Mouse (Mus musculus): ENCODE results near the gene Itgal. TPM values are rescaled to one million over a fixed set of nuclear protein-coding genes. Genes with fewer than 3 reads are reported as not detected.
A peak's percentile ranks its signal among the peaks of the same experiment; 100 is the strongest.
"Not testable (repeated sequence)": the region's sequence is repeated elsewhere in the genome, so short reads cannot be mapped to it uniquely, and the experiment has no call there.

Itgal gene
- total RNA-seq, 1 experiment = 2.2 TPM

DNA sequence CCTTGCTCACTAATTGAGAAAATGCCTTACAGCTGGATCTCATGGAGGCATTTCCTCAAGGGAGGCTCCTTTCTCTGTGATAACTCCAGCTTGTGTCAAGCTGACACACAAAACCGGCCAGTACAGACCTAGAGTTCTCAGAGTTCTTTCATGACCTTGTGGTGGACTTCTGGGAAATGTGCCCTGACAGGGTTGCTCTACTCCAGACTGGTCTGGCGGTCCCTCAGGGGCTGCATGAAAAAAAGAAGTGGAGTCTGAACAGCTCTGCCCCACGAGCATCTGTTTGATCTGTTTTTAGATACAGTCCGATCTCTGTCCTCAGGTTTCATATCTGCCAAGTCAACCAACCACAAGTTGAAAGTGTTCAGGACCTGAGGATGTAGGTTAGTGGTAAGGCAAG, 41.6 kb downstream of the Itgal start:
- no peak overlapping the region for H3K4me3 ChIP-seq (ENCODE audit: insufficient read depth in 1 of 2, low read depth in 1 of 2, low read length in 2 of 2, poor library complexity in 1 of 2, severe bottlenecking in 1 of 2)
- H3K4me1 ChIP-seq (ENCODE audit: control insufficient read depth in 2 of 2, insufficient read depth in 2 of 2, low read length in 2 of 2, poor library complexity in 1 of 2) = no peaks in the 10 kb centered on the region
- H3K36me3 ChIP-seq (ENCODE audit: control insufficient read depth, insufficient read depth, low read length, poor library complexity, severe bottlenecking) = no peaks in the 10 kb centered on the region
- DNase-seq (ENCODE audit: low read depth, low spot score) = no peak
- H3K9ac ChIP-seq (ENCODE audit: insufficient read depth, low read depth, low read length, poor library complexity, severe bottlenecking) = no peak overlapping the region
- TF ChIP-seq CHD2 (IDR thresholded peaks at IDR 0.05; ENCODE audit: low read depth, low read length) (no peak), HCFC1 (IDR thresholded peaks at IDR 0.05; ENCODE audit: borderline replicate concordance, insufficient read depth, low read length) (no peak), ZNF384 (IDR thresholded peaks at IDR 0.05; ENCODE audit: low read depth, low read length) (no peak), MAFK (IDR thresholded peaks at IDR 0.05; ENCODE audit: insufficient read depth, low read depth, low read length) (no peak), ZC3H11A (IDR thresholded peaks at IDR 0.05; ENCODE audit: borderline replicate concordance, low read depth, low read length) (no peak)
- H3K9me3 ChIP-seq (ENCODE audit: control insufficient read depth, insufficient read depth, low read depth, low read length) = no peaks in the 10 kb centered on the region
- in situ Hi-C loops (cut with MboI; ENCODE audit: low sequenced_read_pairs in 2 of 2, unreplicated experiment in 2 of 2) = no loop called here
- no peak overlapping the region for H3K27ac ChIP-seq (ENCODE audit: insufficient read depth, low read depth, low read length, poor library complexity, severe bottlenecking)

- Histone ChIP-seq H3K4me3 (ENCODE audit: insufficient read depth in 1 of 2, low read depth in 1 of 2, low read length in 2 of 2, poor library complexity in 1 of 2, severe bottlenecking in 1 of 2) (no peak overlapping the region), H3K9ac (ENCODE audit: insufficient read depth, low read depth, low read length, poor library complexity, severe bottlenecking) (no peak overlapping the region), H3K36me3 (ENCODE audit: control insufficient read depth, insufficient read depth, low read length, poor library complexity, severe bottlenecking) (no peaks in the 10 kb centered on the region), H3K4me1 (ENCODE audit: control insufficient read depth in 2 of 2, insufficient read depth in 2 of 2, low read length in 2 of 2, poor library complexity in 1 of 2) (peaks cover 0 to 5% of the 10 kb centered on the region in 2 experiments; a peak in 2 of 4 replicates), H3K27ac (ENCODE audit: insufficient read depth, low read depth, low read length, poor library complexity, severe bottlenecking) (no peak overlapping the region), H3K9me3 (ENCODE audit: control insufficient read depth, insufficient read depth, low read depth, low read length) (no peaks in the 10 kb centered on the region)
- in situ Hi-C loops (cut with MboI; ENCODE audit: low sequenced_read_pairs in 2 of 2, unreplicated experiment in 2 of 2) = no loop called here
- TF ChIP-seq HCFC1 (IDR thresholded peaks at IDR 0.05; ENCODE audit: borderline replicate concordance, insufficient read depth, low read length) (no peak), ZNF384 (IDR thresholded peaks at IDR 0.05; ENCODE audit: low read depth, low read length) (no peak), MAFK (IDR thresholded peaks at IDR 0.05; ENCODE audit: insufficient read depth, low read depth, low read length) (no peak), CHD2 (IDR thresholded peaks at IDR 0.05; ENCODE audit: low read depth, low read length) (no peak), ZC3H11A (IDR thresholded peaks at IDR 0.05; ENCODE audit: borderline replicate concordance, low read depth, low read length) (no peak)
- no peak for DNase-seq (ENCODE audit: low read depth, low spot score)
These were observed 45.3 kb downstream of the Itgal start for GRCm38 (mm10) chr7:127341356-127341755.

- H3K4me1 ChIP-seq (ENCODE audit: control insufficient read depth in 2 of 2, insufficient read depth in 2 of 2, low read length in 2 of 2, poor library complexity in 1 of 2); in situ Hi-C loops (cut with MboI; ENCODE audit: low sequenced_read_pairs in 2 of 2, unreplicated experiment in 2 of 2); H3K36me3 ChIP-seq (ENCODE audit: control insufficient read depth, insufficient read depth, low read length, poor library complexity, severe bottlenecking); H3K27ac ChIP-seq (ENCODE audit: insufficient read depth, low read depth, low read length, poor library complexity, severe bottlenecking); H3K9ac ChIP-seq (ENCODE audit: insufficient read depth, low read depth, low read length, poor library complexity, severe bottlenecking); H3K9me3 ChIP-seq (ENCODE audit: control insufficient read depth, insufficient read depth, low read depth, low read length); DNase-seq (ENCODE audit: low read depth, low spot score); H3K4me3 ChIP-seq (ENCODE audit: insufficient read depth in 1 of 2, low read depth in 1 of 2, low read length in 2 of 2, poor library complexity in 1 of 2, severe bottlenecking in 1 of 2): not testable (repeated sequence)
These were observed 45.8 kb downstream of the Itgal start for GRCm38 (mm10) chr7:127341861-127342260.

GRCm38 (mm10) chr7:127342332-127342731, 46.3 kb downstream of the Itgal start:
- no peak overlapping the region for H3K4me3 ChIP-seq (ENCODE audit: insufficient read depth in 1 of 2, low read depth in 1 of 2, low read length in 2 of 2, poor library complexity in 1 of 2, severe bottlenecking in 1 of 2)
- H3K4me1 ChIP-seq (ENCODE audit: control insufficient read depth in 2 of 2, insufficient read depth in 2 of 2, low read length in 2 of 2, poor library complexity in 1 of 2) = peaks cover 1 to 5% of the 10 kb centered on the region in 2 experiments; a peak in 2 of 4 replicates
- TF ChIP-seq HCFC1 (IDR thresholded peaks at IDR 0.05; ENCODE audit: borderline replicate concordance, insufficient read depth, low read length) (no peak), CHD2 (IDR thresholded peaks at IDR 0.05; ENCODE audit: low read depth, low read length) (no peak), MAFK (IDR thresholded peaks at IDR 0.05; ENCODE audit: insufficient read depth, low read depth, low read length) (no peak), ZNF384 (IDR thresholded peaks at IDR 0.05; ENCODE audit: low read depth, low read length) (no peak), ZC3H11A (IDR thresholded peaks at IDR 0.05; ENCODE audit: borderline replicate concordance, low read depth, low read length) (no peak)
- no peak for DNase-seq (ENCODE audit: low read depth, low spot score)
- in situ Hi-C loops (cut with MboI; ENCODE audit: low sequenced_read_pairs in 2 of 2, unreplicated experiment in 2 of 2) = no loop called here
- no peaks in the 10 kb centered on the region for H3K36me3 ChIP-seq (ENCODE audit: control insufficient read depth, insufficient read depth, low read length, poor library complexity, severe bottlenecking)
- H3K9me3 ChIP-seq (ENCODE audit: control insufficient read depth, insufficient read depth, low read depth, low read length) = no peaks in the 10 kb centered on the region
- no peak overlapping the region for H3K27ac ChIP-seq (ENCODE audit: insufficient read depth, low read depth, low read length, poor library complexity, severe bottlenecking)
- no peak overlapping the region for H3K9ac ChIP-seq (ENCODE audit: insufficient read depth, low read depth, low read length, poor library complexity, severe bottlenecking)

DNA sequence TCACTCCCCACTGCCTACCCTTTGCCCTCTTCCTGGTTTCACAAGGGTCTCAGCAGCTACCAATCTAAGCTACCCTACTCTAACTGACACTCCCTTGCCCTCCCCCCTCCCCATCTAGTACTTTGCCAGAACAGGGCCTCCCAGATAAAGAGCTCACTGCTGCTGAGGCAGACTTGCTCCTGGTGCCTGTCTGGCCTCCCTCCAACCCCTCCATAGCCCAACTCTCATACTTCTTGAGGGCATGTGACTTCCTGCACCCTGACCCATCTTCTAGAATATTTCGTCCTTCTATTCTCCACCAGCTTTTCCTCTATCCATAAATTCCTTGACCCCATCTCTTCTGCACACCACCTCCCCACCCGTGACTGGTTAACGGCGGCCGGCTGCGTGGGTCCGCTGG, 46.8 kb downstream of the Itgal start:
- in situ Hi-C loops (cut with MboI; ENCODE audit: low sequenced_read_pairs in 2 of 2, unreplicated experiment in 2 of 2) = no loop called here
- H3K4me3 ChIP-seq (ENCODE audit: insufficient read depth in 1 of 2, low read depth in 1 of 2, low read length in 2 of 2, poor library complexity in 1 of 2, severe bottlenecking in 1 of 2) = peak overlapping the region; percentile 25 to 47; a peak in 2 of 4 replicates

More for the DNA sequence above, 46.8 kb downstream of the Itgal start:
- Histone ChIP-seq H3K9me3 (ENCODE audit: control insufficient read depth, insufficient read depth, low read depth, low read length) (no peaks in the 10 kb centered on the region), H3K9ac (ENCODE audit: insufficient read depth, low read depth, low read length, poor library complexity, severe bottlenecking) (0 out of 2 replicates have a peak overlapping the region, but pooled peaks have one; percentile 21), H3K4me1 (ENCODE audit: control insufficient read depth in 2 of 2, insufficient read depth in 2 of 2, low read length in 2 of 2, poor library complexity in 1 of 2) (peaks cover 1 to 5% of the 10 kb centered on the region in 2 experiments; a peak in 2 of 4 replicates), H3K36me3 (ENCODE audit: control insufficient read depth, insufficient read depth, low read length, poor library complexity, severe bottlenecking) (no peaks in the 10 kb centered on the region), H3K27ac (ENCODE audit: insufficient read depth, low read depth, low read length, poor library complexity, severe bottlenecking) (no peak overlapping the region)
- no peak for DNase-seq (ENCODE audit: low read depth, low spot score)
- TF ChIP-seq HCFC1 (IDR thresholded peaks at IDR 0.05; ENCODE audit: borderline replicate concordance, insufficient read depth, low read length) (no peak), ZC3H11A (IDR thresholded peaks at IDR 0.05; ENCODE audit: borderline replicate concordance, low read depth, low read length) (no peak), MAFK (IDR thresholded peaks at IDR 0.05; ENCODE audit: insufficient read depth, low read depth, low read length) (no peak), ZNF384 (IDR thresholded peaks at IDR 0.05; ENCODE audit: low read depth, low read length) (no peak), CHD2 (IDR thresholded peaks at IDR 0.05; ENCODE audit: low read depth, low read length) (no peak)

Measured in ES-E14 (cell line).